Mouse (Mus musculus): ENCODE data around the gene Ccdc126.

Ccdc126 gene

GRCm38 (mm10) chr6:49343737-49344469, 24.8 kb downstream of the Ccdc126 start:
- DNase-seq (ENCODE audit: low spot score): no peak

DNA sequence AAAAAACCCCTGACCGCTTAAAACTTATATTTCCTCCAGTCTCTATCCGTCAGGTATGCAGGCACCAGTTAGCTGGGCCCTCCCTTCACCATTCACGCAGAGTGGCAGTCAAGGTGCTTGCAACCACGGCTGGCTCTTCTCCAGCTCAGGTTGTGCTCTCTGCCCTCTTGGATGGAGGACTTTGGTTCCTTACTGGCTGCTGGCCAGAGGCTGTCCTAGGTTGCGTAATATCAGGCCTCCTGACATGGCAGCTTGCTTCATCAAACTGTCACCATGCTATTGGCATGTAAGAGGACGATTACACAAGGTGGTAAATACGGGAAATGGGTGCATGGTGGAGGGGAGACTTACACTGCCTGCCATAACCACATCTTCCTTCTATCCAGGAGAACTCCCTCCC, 30.8 kb downstream of the Ccdc126 start:
- no peak for DNase-seq (ENCODE audit: low spot score)

GRCm38 (mm10) chr6:49354613-49355012, 35.5 kb downstream of the Ccdc126 start:
- no peak for DNase-seq (ENCODE audit: low spot score)

DNA sequence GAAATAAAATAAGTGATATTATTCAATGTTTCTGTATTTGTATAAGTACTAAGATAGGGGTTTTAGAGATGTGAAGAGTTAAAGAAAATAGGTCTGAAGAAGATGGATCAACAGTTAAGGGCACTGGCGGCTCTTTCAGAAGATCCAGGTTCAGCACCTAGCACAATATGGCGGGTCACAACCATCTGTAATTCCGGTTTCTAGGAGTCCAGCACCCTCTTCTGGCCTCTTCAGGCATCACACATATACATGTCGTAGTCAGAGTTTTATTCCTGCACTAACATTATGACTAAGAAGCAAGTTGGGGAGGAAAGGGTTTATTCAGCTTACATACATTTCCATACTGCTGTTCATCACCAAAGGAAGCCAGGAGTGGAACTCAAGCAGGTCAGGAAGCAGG, 36.1 kb downstream of the Ccdc126 start:
- no peak for DNase-seq (ENCODE audit: low spot score)

DNA sequence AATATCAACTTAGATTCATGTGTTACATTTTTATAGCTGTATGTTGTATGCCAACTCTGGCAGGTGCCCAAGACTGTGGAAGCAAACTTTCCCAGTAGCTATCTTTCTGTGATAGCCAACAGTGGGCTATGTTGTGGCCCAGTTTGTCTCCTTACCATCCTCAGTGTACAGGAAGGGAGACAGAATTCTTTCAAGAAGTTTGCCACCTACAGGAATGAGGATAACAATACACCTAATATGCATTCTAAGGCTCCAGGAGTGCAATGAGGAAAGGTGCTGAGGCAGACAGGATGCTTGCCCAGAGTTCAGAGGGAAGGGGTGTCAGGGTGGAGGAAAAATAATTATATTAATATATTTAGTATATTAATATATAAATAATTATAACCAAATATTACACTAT, 41.3 kb downstream of the Ccdc126 start:
- no peak for DNase-seq (ENCODE audit: low spot score)

DNA sequence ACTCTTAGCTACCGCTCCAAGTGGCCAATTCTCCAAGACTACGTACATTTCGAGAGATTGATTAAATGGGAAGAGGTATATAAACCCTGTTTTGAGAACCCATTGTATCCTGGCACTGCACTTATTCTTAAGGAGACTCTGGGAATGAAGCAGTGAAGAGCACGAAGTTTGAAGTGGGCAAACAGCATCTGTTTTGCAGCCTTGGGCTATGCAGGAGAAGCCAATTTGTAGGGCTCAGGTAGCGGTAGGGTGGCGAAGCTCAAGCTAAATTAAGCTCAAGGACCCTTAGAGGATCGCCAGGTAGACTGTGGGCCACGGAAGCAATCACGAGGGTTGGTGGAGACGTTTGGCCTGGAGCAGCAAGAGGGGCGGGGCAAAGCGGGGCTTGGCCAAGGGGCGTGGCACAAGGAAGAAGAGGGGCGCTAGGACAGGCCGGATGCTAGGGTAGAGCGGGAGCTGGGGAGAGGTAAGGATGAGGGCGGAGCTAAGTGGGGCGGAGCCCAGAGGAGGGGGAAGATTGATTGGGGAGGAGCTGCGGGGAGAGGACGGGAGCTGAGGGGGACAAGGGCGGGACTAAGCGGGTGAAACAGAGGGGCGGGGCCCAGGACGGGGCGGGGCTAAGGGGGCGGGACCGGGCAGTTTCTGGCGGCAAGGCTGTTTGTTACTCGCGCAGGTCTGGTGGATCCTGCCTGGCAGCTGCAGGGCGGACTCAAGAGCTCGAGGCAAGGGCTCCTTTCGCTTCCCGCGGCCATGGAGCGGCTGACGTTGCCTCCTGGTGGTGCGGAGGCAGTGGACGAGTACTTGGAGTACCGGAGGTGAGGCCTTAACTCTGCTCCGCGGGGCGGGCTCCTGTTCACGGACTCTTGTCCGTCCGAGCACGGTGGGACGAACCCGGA, 48.3 kb downstream of the Ccdc126 start, which contains the start of gene Fam221a:
TSS of gene Fam221a (plus strand) at position 581 of the 896 bp plus-strand sequence.
- peak; percentile 97 for DNase-seq (ENCODE audit: low spot score)

DNA sequence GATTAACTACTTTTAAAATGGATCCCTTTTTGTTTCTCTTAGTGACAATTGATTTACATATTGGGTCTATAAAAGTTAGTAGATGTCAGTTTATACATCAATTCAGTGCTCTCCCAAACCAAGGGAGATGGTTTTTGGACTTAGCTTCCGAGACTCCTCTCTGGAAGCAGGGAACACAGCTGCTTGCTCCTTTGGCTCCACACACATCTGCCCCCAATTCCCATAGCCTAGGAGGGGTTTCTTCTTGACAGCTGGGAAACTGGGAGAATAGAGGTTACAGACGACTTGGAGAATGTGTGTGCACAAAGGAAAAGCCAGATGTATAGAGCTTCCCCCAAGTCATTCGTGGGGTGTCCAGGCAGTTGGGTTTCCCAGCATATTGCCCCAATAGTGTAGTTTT, 49.1 kb downstream of the Ccdc126 start:
- DNase-seq (ENCODE audit: low spot score): no peak

DNA sequence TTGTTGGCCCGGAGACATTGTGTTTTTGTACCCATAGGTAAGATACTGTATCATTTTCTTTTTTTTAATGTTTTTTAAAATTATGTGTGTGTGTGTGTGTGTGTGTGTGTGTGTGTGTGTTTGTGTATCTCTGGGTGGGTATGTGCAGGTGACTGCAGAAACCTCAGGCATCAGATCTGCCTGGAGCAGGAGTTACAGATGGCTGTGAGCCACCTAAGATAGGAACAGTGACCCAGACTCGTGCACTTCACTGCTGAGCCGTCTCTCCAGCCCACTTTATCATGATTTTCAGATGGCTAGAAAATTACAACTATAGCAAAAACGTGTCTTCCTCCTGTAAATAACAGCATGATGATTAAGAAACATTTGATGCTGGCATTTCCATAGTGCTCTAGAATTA, 53.6 kb downstream of the Ccdc126 start:
- DNase-seq (ENCODE audit: low spot score): no peak

DNA sequence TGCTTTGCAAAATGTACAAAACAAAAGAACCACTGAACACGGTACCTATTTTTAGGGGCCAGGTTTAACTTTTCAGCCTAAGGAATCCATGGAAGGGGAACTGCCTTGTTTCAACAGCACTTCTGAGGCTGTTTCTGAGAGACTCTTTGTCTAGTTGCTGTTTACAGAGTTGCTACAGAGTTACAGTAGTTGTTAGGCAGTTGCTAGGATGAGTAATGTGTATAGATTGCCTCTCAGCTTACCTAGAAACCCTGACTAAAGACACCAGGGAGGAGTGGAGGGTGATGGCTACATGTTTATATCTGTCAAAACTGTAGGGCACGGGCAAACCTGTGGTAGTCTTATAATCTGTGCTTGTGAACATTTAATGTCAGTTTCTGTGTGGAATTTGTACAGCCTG, 54.9 kb downstream of the Ccdc126 start:
- no peak for DNase-seq (ENCODE audit: low spot score)

- DNase-seq (ENCODE audit: low spot score): no peak
Measured at GRCm38 (mm10) chr6:49378328-49378727, 59.3 kb downstream of the Ccdc126 start.
